24 mouse cellular contexts compared by ENCODE assay signal in the genomic region with DNA sequence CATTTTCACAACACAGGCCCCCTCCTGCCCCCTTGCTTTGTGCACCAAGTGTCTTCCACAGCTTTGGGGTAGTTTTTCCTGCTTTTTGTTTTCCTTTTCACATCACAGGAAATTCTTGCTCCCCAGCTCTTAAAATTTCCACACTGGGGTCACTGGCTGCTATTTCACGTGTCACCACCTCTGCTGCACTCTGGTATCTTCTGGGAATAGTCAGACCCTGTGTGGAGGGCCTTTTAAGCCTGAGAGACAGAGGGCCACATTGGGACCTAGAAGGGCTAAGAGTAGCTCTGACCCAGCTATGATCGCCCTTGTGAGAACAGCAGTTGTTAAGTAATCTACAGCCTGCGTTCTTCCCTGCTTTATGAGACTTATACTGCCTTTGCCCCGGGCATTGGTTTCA.
DNase-seq lines count a peak whose midpoint lies in the region; ATAC-seq lines count a peak whose summit lies in the region.
"Had no signal": no experiment of that assay in that cellular context is flagged by ENCODE, and none has a peak within 500 bp of the region (broad histone marks: within the 10 kb centered on the region; RNA-seq: fewer than 3 reads in every experiment).

No protein-coding gene starts in this region.

- peaks cover 61% of the 10 kb centered on the region for H3K4me1 ChIP-seq in heart, embryonic 10.5 days
- peaks cover 12% of the 10 kb centered on the region for H3K4me1 ChIP-seq in kidney, embryonic 14.5 days (ENCODE audit: control insufficient read depth, insufficient read depth, low read length)
- peaks cover 28% of the 10 kb centered on the region for H3K4me1 ChIP-seq in kidney, embryonic 15.5 days

- H3K9me3 ChIP-seq in heart, embryonic 10.5 days: no peaks in the 10 kb centered on the region
- no peaks in the 10 kb centered on the region for H3K9me3 ChIP-seq in kidney, embryonic 14.5 days (ENCODE audit: control insufficient read depth, low read length)
- H3K9me3 ChIP-seq in kidney, embryonic 15.5 days (replicated peaks): no peaks in the 10 kb centered on the region
- H3K9me3 ChIP-seq: embryonic facial prominence, embryonic 13.5 days; forebrain, embryonic 13.5 days; midbrain, embryonic 10.5 days; neural tube, embryonic 15.5 days had no signal

- H3K36me3 ChIP-seq in heart, embryonic 10.5 days: no peaks in the 10 kb centered on the region
- no peaks in the 10 kb centered on the region for H3K36me3 ChIP-seq in kidney, embryonic 14.5 days (ENCODE audit: control insufficient read depth, insufficient read depth, low read length)
- no peaks in the 10 kb centered on the region for H3K36me3 ChIP-seq in kidney, embryonic 15.5 days
- H3K36me3 ChIP-seq: embryonic facial prominence, embryonic 13.5 days; midbrain, embryonic 10.5 days; neural tube, embryonic 15.5 days had no signal

- H3K27me3 ChIP-seq in heart, embryonic 10.5 days (ENCODE audit: insufficient read depth, poor library complexity, severe bottlenecking): no peaks in the 10 kb centered on the region
- H3K27me3 ChIP-seq in kidney, embryonic 14.5 days (ENCODE audit: control insufficient read depth, insufficient read depth, low read length): no peaks in the 10 kb centered on the region
- H3K27me3 ChIP-seq in kidney, embryonic 15.5 days: no peaks in the 10 kb centered on the region
- H3K27me3 ChIP-seq: embryonic facial prominence, embryonic 13.5 days; forebrain, embryonic 13.5 days; neural tube, embryonic 15.5 days had no signal

- H3K9ac ChIP-seq in kidney, embryonic 14.5 days (ENCODE audit: low read depth, low read length): no peak overlapping the region
- H3K9ac ChIP-seq in kidney, embryonic 15.5 days: no peak overlapping the region
- H3K9ac ChIP-seq: embryonic facial prominence, embryonic 13.5 days; forebrain, embryonic 13.5 days; liver, postnatal 0 days; neural tube, embryonic 15.5 days had no signal

- H3K27ac ChIP-seq in heart, embryonic 10.5 days: peak overlapping the region; percentile 45
- H3K27ac ChIP-seq in kidney, embryonic 14.5 days (ENCODE audit: low read depth, low read length): no peak overlapping the region; the same call in 1 of the 2 replicates
- H3K27ac ChIP-seq in kidney, embryonic 15.5 days: peak overlapping the region; percentile 54; the same call in 1 of the 2 replicates
- H3K27ac ChIP-seq: embryonic facial prominence, embryonic 13.5 days; forebrain, embryonic 13.5 days; left cerebral cortex, adult 2 months; midbrain, embryonic 10.5 days; neural tube, embryonic 15.5 days had no signal

- no peak for DNase-seq in heart, embryonic 10.5 days (ENCODE audit: low spot score)
- DNase-seq in heart, postnatal 4 days: no peak
- peak; percentile 31 for DNase-seq in kidney, adult 18-20 months
- peak; percentile 56 for DNase-seq in kidney, postnatal 14 days
- no peak for DNase-seq in cerebellum, adult 11-12 months
- no peak for DNase-seq in embryo, embryonic 9.5 days (ENCODE audit: extremely low spot score)
- DNase-seq: adrenal gland, adult 2 months; cerebellum, adult 11 months; cerebellum, postnatal 25 days; liver, postnatal 0 days; right cerebral cortex, adult 18-20 months; right cerebral cortex, postnatal 4 days; thymus, postnatal 25 days had no signal

- H3K4me3 ChIP-seq in heart, embryonic 10.5 days: no peak overlapping the region
- H3K4me3 ChIP-seq in kidney, embryonic 14.5 days (ENCODE audit: low read length): no peak overlapping the region
- no peak overlapping the region for H3K4me3 ChIP-seq in kidney, embryonic 15.5 days (replicated peaks)
- H3K4me3 ChIP-seq: embryonic facial prominence, embryonic 13.5 days; erythroblast, embryonic 14.5 days; forebrain, embryonic 13.5 days; left cerebral cortex, adult 2 months; midbrain, embryonic 10.5 days; neural tube, embryonic 15.5 days had no signal

- 52% methylated on average over 4 of the region's 4 CpGs for WGBS in heart, embryonic 10.5 days
- 31% methylated on average over 4 of the region's 4 CpGs for WGBS in kidney, embryonic 14.5 days
- 25% methylated on average over 4 of the region's 4 CpGs for WGBS in kidney, embryonic 15.5 days

- no peak overlapping the region for H3K4me2 ChIP-seq in kidney, embryonic 14.5 days (replicated peaks; ENCODE audit: low read depth, low read length)
- no peak overlapping the region for H3K4me2 ChIP-seq in kidney, embryonic 15.5 days
- H3K4me2 ChIP-seq: embryonic facial prominence, embryonic 13.5 days; forebrain, embryonic 13.5 days; liver, embryonic 11.5 days; neural tube, embryonic 15.5 days had no signal

- no peak for ATAC-seq in kidney, embryonic 14.5 days (ENCODE audit: low FRiP score, low TSS enrichment)
- 0 out of 2 replicates have a peak, but pooled peaks have one; percentile 33 for ATAC-seq in kidney, embryonic 15.5 days (replicated peaks; ENCODE audit: low FRiP score)
- ATAC-seq: forebrain, embryonic 13.5 days; intestine, postnatal 0 days; liver, postnatal 0 days; lung, postnatal 0 days had no signal

Comparison
In these comparisons a context has a peak if more than half of its experiments do, and no peak if none do; other contexts are left out.
1. DNase-seq: peak in kidney, adult 18-20 months (single experiment) and kidney, postnatal 14 days (single experiment); none in heart, embryonic 10.5 days (single experiment), heart, postnatal 4 days (single experiment), cerebellum, adult 11-12 months (single experiment) and embryo, embryonic 9.5 days (single experiment).